Mouse (Mus musculus) MEL (cell line): ENCODE data around the gene Pip4k2a.

ENCODE experiments used
- CHD1 ChIP-seq: IDR thresholded peaks from 2 replicates; pipeline ENCODE4 v1.6.1; 2012; ENCODE audit warnings: low read depth, mild to moderate bottlenecking, inconsistent platforms, low read length, improper control_type of control experiment
- CTCF ChIP-seq, 3 experiments: IDR thresholded peaks in 2 of 3; conservative IDR thresholded peaks in 1 of 3; 2 replicates each; pipeline ENCODE4 v1.5.1; 2011 to 2012; ENCODE audit warnings: low read length in 3 of 3, low read depth in 2 of 3, mild to moderate bottlenecking in 2 of 3, improper control_type of control experiment in 1 of 3, inconsistent platforms in 1 of 3, mixed read lengths in 1 of 3, moderate library complexity in 1 of 3; ENCODE audit not compliant: control insufficient read depth in 1 of 3, insufficient read depth in 1 of 3, poor library complexity in 1 of 3, severe bottlenecking in 1 of 3
- EP300 ChIP-seq, 2 experiments: IDR thresholded peaks; 2 replicates each; pipeline ENCODE4 v1.6.1; 2011; ENCODE audit warnings: improper control_type of control experiment in 2 of 2, low read length in 2 of 2, low read depth in 1 of 2, mild to moderate bottlenecking in 1 of 2
- JUND ChIP-seq: IDR thresholded peaks from 2 replicates; pipeline ENCODE4 v1.6.1; 2011; ENCODE audit warnings: low read depth, mild to moderate bottlenecking, improper control_type of control experiment, low read length
- MYC ChIP-seq: IDR thresholded peaks from 2 replicates; pipeline ENCODE4 v1.6.1; 2011; ENCODE audit warnings: low read depth, mild to moderate bottlenecking, low read length, improper control_type of control experiment, moderate library complexity
- POLR2A ChIP-seq, 2 experiments: IDR thresholded peaks; 2 replicates each; pipeline ENCODE4 v1.6.1; 2011 to 2012; ENCODE audit warnings: low read length in 2 of 2, mild to moderate bottlenecking in 2 of 2, control low read depth in 1 of 2, improper control_type of control experiment in 1 of 2, low read depth in 1 of 2, moderate library complexity in 1 of 2; ENCODE audit not compliant: control insufficient read depth in 1 of 2, insufficient read depth in 1 of 2, poor library complexity in 1 of 2
- TCF12 ChIP-seq: IDR thresholded peaks from 2 replicates; pipeline ENCODE4 v1.6.1; 2014; ENCODE audit warnings: low read depth, mild to moderate bottlenecking, inconsistent platforms, low read length, improper control_type of control experiment, moderate library complexity
- UBTF ChIP-seq: IDR thresholded peaks from 2 replicates; pipeline ENCODE4 v1.6.1; 2012; ENCODE audit warnings: low read depth, mild to moderate bottlenecking, inconsistent platforms, low read length, improper control_type of control experiment, moderate library complexity, borderline replicate concordance; ENCODE audit not compliant: insufficient read depth

- TF ChIP-seq UBTF, result no peak
- TF ChIP-seq EP300 (IDR thresholded peaks at IDR 0.05; ENCODE audit: low read depth in 1 of 2, low read length in 2 of 2), result no peak
- TF ChIP-seq CTCF (IDR thresholded peaks at IDR 0.05 in 2 of 3, conservative IDR thresholded peaks at IDR 0.05 in 1 of 3; ENCODE audit: control insufficient read depth in 1 of 3, insufficient read depth in 1 of 3, low read depth in 2 of 3, low read length in 3 of 3, poor library complexity in 1 of 3, severe bottlenecking in 1 of 3), result no peak
- no peak for TF ChIP-seq CHD1
- TF ChIP-seq POLR2A (IDR thresholded peaks at IDR 0.05; ENCODE audit: control insufficient read depth in 1 of 2, insufficient read depth in 1 of 2, low read depth in 1 of 2, low read length in 2 of 2, poor library complexity in 1 of 2), result no peak
- TF ChIP-seq MYC, result no peak
- no peak for TF ChIP-seq JUND
- TF ChIP-seq TCF12, result no peak
These were observed 74.8 kb downstream of the Pip4k2a start for GRCm38 (mm10) chr2:18923098-18923649.
